Mouse (Mus musculus) pancreas, adult 10 weeks (tissue): ENCODE results near the gene Vstm2b. TPM values are rescaled to one million over a fixed set of nuclear protein-coding genes. Genes with fewer than 3 reads are reported as not detected.

Source experiments
- polyA plus RNA-seq: library from polyadenylated mRNA; stranded (reverse); fragments of 350-450 nt; fragmentation: Illumina TruSeq; extraction: RNeasy Lipid Tissue Mini Kit (QIAGEN cat#74804); gene quantifications from one replicate; pipeline ENCODE4 v1.2.3, GENCODE M21; 2015; ENCODE audit warnings: low read depth, low replicate concordance; ENCODE audit not compliant: insufficient read depth

Gene Vstm2b
- not detected for polyA plus RNA-seq

GRCm38 (mm10) chr7:40898096-40898710, at the start of gene Vstm2b:
Gene Vstm2b (plus strand): TSS chr7:40898328.

Other genes with a start within 250 kb of the Vstm2b start
- not detected for gene 4930433I11Rik, start 89.2 kb downstream of the Vstm2b start, polyA plus RNA-seq
- gene Gm4884, start 134.4 kb downstream of the Vstm2b start, polyA plus RNA-seq, result not detected